Mouse (Mus musculus) megakaryocyte, embryonic 14.5 days (primary cell): ENCODE data around the gene Adamtsl1.

Experiments
- FLI1 ChIP-seq: IDR thresholded peaks from 2 replicates; pipeline ENCODE4 v1.6.1; 2012; ENCODE audit warnings: low read length, inconsistent platforms, mixed read lengths
- GATA1 ChIP-seq: IDR thresholded peaks from 3 replicates; pipeline ENCODE4 v1.6.1; 2012; ENCODE audit warnings: mixed read lengths, low read length, inconsistent platforms, borderline replicate concordance

DNA sequence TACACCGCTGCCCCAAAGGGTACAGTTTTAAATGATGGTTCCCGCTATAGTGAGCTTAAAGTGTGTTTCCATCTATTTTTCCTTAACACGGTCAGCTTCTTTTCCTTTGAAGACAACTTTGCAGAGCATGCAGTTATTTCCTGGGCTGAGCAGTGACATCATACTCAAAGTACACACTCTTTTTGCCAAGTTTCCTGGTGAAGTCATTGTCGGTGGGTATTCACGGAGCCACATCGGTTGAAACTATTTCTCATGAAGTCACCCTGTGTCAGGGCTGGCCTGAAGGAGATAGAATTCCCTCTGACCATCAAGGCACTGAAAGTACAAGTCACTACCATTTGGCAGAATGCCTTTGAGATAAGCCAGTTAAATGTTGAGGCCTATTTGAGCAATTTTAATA lies 45.8 kb downstream of the Adamtsl1 start:
- TF ChIP-seq GATA1 (no peak), FLI1 (no peak)
